Mouse (Mus musculus) effector memory CD4-positive, alpha-beta T cell, adult 7 months (primary cell): ENCODE measurements around the gene Akt1s1. TPM values are rescaled to one million over a fixed set of nuclear protein-coding genes. Genes with fewer than 3 reads are reported as not detected.

ENCODE experiments used
- polyA plus RNA-seq: library from polyadenylated mRNA; unstranded; fragments of 100-300 nt; shearing (Covaris generic); gene quantifications from one replicate; pipeline ENCODE4 v1.2.1, GENCODE M21; 2017

The Akt1s1 gene
- polyA plus RNA-seq = 18.9 TPM

GRCm38 (mm10) chr7:44848561-44849415 is at the start of gene Akt1s1, which contains the start of gene Tbc1d17:
Gene Akt1s1 (plus strand): TSS chr7:44848991.
Gene Tbc1d17 (minus strand): TSS chr7:44849079.

DNA sequence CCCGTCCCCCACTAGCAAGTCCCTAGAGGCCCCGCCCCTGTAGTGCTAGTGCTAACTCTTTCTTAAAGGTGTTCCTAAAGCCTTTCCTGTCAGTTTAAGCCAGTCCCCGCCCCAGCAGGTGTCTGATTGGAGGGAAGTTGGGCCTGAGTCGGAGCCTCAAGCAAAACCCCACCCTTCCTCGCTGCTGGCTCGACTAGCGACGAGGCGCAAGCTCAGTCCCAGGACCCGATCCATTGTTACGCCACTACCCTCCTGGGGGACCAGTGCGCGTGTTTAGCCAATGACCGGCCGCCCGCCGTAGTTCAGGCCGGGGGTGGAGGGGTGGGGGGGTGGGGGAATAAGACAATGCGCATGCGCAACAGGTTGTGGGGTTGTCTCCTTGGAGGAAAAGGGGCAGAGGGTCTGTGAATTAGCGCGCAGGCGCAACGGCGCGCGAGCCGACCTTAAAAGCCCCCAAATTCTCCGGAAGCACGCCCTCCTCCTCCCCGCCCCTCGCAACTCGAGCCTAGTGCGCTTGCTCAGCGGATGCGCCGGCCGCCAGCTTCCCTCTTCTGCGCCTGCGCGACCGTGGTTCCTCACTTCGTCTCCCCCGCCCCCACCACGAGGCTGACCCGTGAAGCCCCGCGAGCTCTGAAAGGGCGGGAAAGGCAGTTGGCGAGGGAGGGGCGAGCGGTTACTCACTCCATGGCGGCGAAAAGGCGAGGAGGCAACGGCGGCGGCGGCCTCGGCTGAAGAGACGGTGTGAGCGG is 32.9 kb upstream of the Akt1s1 start, which contains the start of the genes Nup62 and Il4i1:
Gene Nup62, plus strand, starts transcription at position 368 of the 749 bp plus-strand sequence.
Gene Il4i1, plus strand, starts transcription at position 667 of the 749 bp plus-strand sequence.

DNA sequence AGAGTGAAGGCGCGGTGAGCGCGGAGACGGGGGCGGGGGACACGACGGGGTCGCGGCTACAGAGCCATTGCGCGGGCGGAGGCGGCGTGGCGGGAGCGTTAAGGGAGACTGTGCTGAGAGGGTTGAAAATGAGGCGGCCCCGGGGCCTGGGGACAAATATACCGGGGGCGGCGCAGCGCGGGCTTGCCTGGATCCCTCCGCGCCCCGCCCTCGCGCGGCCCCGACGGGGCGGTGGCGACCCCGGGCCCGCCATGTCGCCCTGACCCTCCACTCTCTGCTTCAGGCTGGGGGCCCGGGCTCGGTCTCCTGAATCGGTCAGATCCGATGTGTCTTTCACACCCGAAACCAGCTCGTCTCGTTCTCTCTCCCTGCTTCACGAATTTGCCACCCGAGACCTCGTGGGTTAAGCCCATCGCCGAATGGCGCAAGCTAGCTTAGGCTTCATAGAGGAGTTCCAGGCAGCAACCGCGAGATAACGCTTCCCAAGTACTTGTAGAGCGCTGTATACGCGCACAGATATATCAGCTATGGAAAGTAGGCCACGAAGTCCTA is 32.2 kb upstream of the Akt1s1 start, which contains the start of gene Atf5:
Gene Atf5, minus strand, starts transcription at position 189 of the 552 bp plus-strand sequence.

DNA sequence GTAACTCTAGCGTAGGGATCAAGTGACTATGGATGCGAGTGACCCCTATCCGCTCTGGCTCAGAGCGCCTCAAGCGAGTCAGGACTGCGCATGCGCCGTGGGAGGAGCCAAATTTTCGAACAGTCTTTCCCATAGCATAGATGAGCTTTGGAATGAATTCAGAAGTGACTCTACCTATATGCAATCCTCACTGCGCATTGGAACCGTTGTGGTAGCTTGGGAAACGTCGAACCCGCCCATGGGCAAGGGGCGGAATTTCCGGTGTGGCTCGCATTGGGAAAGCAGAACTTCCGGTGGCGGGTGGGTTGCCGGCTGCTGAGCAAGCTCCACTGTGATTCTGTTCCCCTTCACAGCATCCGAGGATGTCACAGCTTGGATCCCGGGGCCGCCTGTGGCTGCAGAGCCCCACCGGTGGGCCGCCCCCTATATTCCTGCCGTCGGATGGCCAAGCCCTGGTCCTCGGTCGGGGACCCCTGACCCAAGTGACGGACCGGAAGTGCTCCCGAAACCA is 8.3 kb downstream of the Akt1s1 start, which contains the start of gene Pnkp:
Gene Pnkp, plus strand, starts transcription at position 98 of the 511 bp plus-strand sequence.

DNA sequence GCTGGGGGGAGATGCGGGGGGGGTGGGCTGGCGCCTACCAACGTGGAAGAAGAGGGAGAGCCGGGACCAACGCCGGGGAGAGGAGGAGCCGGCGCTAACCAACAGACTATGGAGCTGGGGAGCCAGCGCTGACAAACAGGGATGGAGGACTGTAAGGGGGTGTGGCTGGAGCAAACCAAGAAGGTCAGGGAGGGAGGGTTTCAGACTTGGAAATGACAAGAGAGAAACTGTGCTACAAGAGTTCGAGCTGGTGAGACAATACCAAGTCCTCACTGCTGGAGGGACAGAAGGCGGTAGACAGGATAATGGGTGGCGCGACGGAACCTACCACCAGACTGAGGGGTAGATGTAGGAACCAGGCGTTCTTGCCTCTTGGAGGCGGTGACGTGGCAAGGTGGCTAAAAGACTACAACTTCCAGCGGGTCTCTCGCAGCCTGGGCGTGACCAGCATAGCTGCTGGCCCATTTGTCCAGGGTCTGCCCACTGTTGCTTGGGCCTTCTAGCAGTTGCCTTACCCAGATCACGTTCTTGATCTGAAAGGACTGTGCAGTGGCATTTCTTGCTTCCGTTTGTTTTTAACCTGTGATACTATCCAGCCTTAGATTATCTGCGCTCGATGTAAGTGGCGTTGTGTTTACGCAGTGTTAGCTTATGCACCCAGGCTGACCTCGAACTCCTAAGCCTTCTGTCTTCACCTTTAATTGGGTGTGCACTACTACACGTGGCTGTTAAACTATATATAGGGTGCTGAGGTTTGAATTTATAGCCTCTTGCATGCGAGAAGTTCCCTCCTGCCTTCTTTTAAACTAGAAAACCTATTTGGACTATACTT is 21.1 kb downstream of the Akt1s1 start, which contains the start of gene Ptov1:
Gene Ptov1, minus strand, starts transcription at position 92 of the 832 bp plus-strand sequence.

DNA sequence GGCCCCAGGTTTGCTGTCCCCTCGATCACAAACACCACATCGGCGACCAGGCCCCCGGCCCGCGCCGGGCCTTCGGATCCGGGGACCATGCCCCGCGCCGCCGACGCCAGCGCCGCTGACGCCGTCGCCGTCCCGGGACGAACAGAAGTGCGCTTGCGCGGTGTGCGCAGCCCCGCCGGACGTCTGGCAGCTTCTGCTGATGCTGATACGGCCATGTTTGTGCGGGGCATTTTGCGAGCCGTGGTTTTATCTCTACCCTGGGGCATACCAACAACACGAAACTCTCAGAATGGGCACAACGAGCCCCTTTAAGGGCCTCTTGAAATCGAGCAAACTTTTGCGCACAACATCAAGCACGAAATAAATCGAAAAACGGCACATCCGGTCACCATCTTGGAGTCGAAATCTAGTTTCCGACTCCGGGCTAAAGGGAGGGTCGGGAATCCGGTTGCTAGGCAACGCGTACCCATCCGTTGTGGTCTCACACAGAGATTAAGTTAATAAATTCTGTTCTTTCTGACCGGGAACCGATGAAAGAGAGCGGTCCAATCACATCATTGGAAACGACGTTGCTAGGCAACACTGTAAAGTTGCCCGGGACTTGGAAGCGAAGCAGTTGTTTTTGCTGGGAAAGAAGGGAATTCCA is 43.6 kb downstream of the Akt1s1 start, which contains the start of gene Med25:
Gene Med25, minus strand, starts transcription at position 437 of the 646 bp plus-strand sequence.

GRCm38 (mm10) chr7:44895593-44896434 is 47.0 kb downstream of the Akt1s1 start, which contains the start of gene Fuz:
Gene Fuz (plus strand): TSS chr7:44896079.

Other genes with a start within 250 kb of the Akt1s1 start
- 0.89 TPM for gene Myh14, start 178.1 kb upstream of the Akt1s1 start, polyA plus RNA-seq
- not detected for gene Izumo2, start 140.2 kb upstream of the Akt1s1 start, polyA plus RNA-seq
- gene Vrk3, start 100.6 kb upstream of the Akt1s1 start, polyA plus RNA-seq = 85.2 TPM
- gene Zfp473, start 97.9 kb upstream of the Akt1s1 start, polyA plus RNA-seq = 0.40 TPM
- 31.8 TPM for gene Nup62, start 32.9 kb upstream of the Akt1s1 start, polyA plus RNA-seq
- gene Il4i1, start 32.6 kb upstream of the Akt1s1 start, polyA plus RNA-seq = 0.23 TPM
- 0.22 TPM for gene Atf5, start 32.3 kb upstream of the Akt1s1 start, polyA plus RNA-seq
- gene Tbc1d17, start 88 bp downstream of the Akt1s1 start, polyA plus RNA-seq = 66.3 TPM
- 71.7 TPM for gene Pnkp, start 8.1 kb downstream of the Akt1s1 start, polyA plus RNA-seq
- 20.2 TPM for gene Ptov1, start 20.8 kb downstream of the Akt1s1 start, polyA plus RNA-seq
- gene Med25, start 43.7 kb downstream of the Akt1s1 start, polyA plus RNA-seq = 52.8 TPM
- 18.5 TPM for gene Fuz, start 47.1 kb downstream of the Akt1s1 start, polyA plus RNA-seq
- 45.9 TPM for gene Ap2a1, start 80.5 kb downstream of the Akt1s1 start, polyA plus RNA-seq
- gene Tsks, start 94.2 kb downstream of the Akt1s1 start, polyA plus RNA-seq = 0.28 TPM
- 0.67 TPM for gene Cpt1c, start 125.9 kb downstream of the Akt1s1 start, polyA plus RNA-seq
- gene Prmt1, start 137.6 kb downstream of the Akt1s1 start, polyA plus RNA-seq = 143 TPM
- 134 TPM for gene Irf3, start 148.7 kb downstream of the Akt1s1 start, polyA plus RNA-seq
- 13.6 TPM for gene Bcl2l12, start 149.7 kb downstream of the Akt1s1 start, polyA plus RNA-seq
- 22.3 TPM for gene Scaf1, start 167.4 kb downstream of the Akt1s1 start, polyA plus RNA-seq
- 25.1 TPM for gene Rras, start 169.0 kb downstream of the Akt1s1 start, polyA plus RNA-seq
- gene Prr12, start 203.9 kb downstream of the Akt1s1 start, polyA plus RNA-seq = 1.0 TPM
- gene Nosip, start 213.4 kb downstream of the Akt1s1 start, polyA plus RNA-seq = 78.5 TPM
- gene Prrg2, start 213.7 kb downstream of the Akt1s1 start, polyA plus RNA-seq = 1.6 TPM
- 5.5 TPM for gene Rcn3, start 243.2 kb downstream of the Akt1s1 start, polyA plus RNA-seq